In genomic region chr9:96867165-96867564, GRCm38 (mm10) we compare ENCODE assay signal across 16 mouse cellular contexts. TPM values are rescaled to one million over a fixed set of nuclear protein-coding genes. Genes with fewer than 3 reads are reported as not detected.
DNase-seq lines count a peak whose midpoint lies in the region; ATAC-seq lines count a peak whose summit lies in the region.
"Had no signal": no experiment of that assay in that cellular context is flagged by ENCODE, and none has a peak within 500 bp of the region (broad histone marks: within the 10 kb centered on the region; RNA-seq: fewer than 3 reads in every experiment).

No protein-coding gene starts in this region.

- H3K4me1 ChIP-seq in kidney, embryonic 14.5 days (ENCODE audit: control insufficient read depth, insufficient read depth, low read length), result 0 out of 2 replicates have a peak, but pooled peaks cover 7% of the 10 kb centered on the region

- WGBS in kidney, embryonic 14.5 days, result 46% methylated on average over 7 of the region's 7 CpGs

- no peaks in the 10 kb centered on the region for H3K36me3 ChIP-seq in kidney, embryonic 14.5 days (ENCODE audit: control insufficient read depth, insufficient read depth, low read length)
- H3K36me3 ChIP-seq: heart, embryonic 15.5 days; limb, embryonic 15.5 days; lung, embryonic 15.5 days had no signal

- H3K27ac ChIP-seq in kidney, embryonic 14.5 days (ENCODE audit: low read depth, low read length), result no peak overlapping the region
- H3K27ac ChIP-seq: heart, embryonic 15.5 days; limb, embryonic 15.5 days; lung, embryonic 15.5 days had no signal

- no peak overlapping the region for H3K4me2 ChIP-seq in kidney, embryonic 14.5 days (replicated peaks; ENCODE audit: low read depth, low read length)
- H3K4me2 ChIP-seq: heart, embryonic 15.5 days; limb, embryonic 15.5 days; lung, embryonic 15.5 days had no signal

- H3K4me3 ChIP-seq in kidney, embryonic 14.5 days (ENCODE audit: low read length), result no peak overlapping the region
- H3K4me3 ChIP-seq: heart, embryonic 15.5 days; limb, embryonic 15.5 days; lung, embryonic 15.5 days; myocyte had no signal

- H3K9me3 ChIP-seq in kidney, embryonic 14.5 days (ENCODE audit: control insufficient read depth, low read length), result 0 out of 2 replicates have a peak, but pooled peaks cover 7% of the 10 kb centered on the region
- H3K9me3 ChIP-seq: heart, embryonic 15.5 days; limb, embryonic 15.5 days; lung, embryonic 15.5 days had no signal

- H3K9ac ChIP-seq in kidney, embryonic 14.5 days (ENCODE audit: low read depth, low read length), result no peak overlapping the region
- H3K9ac ChIP-seq: heart, embryonic 15.5 days; limb, embryonic 15.5 days; lung, embryonic 15.5 days had no signal

- no peak for ATAC-seq in kidney, embryonic 14.5 days (ENCODE audit: low FRiP score, low TSS enrichment)

- H3K27me3 ChIP-seq in kidney, embryonic 14.5 days (ENCODE audit: control insufficient read depth, insufficient read depth, low read length), result no peaks in the 10 kb centered on the region
- H3K27me3 ChIP-seq: heart, embryonic 15.5 days; limb, embryonic 15.5 days; lung, embryonic 15.5 days had no signal

- peak; percentile 76 for DNase-seq in kidney, adult 11 months
- peak; percentile 66 for DNase-seq in cerebellum, adult 11 months
- peak; percentile 52 to 55 for DNase-seq in cerebellum, postnatal 14 days
- DNase-seq in kidney, postnatal 10 days, result peak; percentile 55
- DNase-seq in urinary bladder, postnatal 10 days (ENCODE audit: low spot score), result no peak
- no peak for DNase-seq in layer of hippocampus, adult 9-10 months (ENCODE audit: low spot score)
- no peak for DNase-seq in right cerebral cortex, postnatal 25 days
- DNase-seq: adrenal gland, postnatal 14 days; gastrocnemius, postnatal 36 days; retina, postnatal 1 day; thymus, adult 2 months had no signal

RNA-seq across cellular contexts. Expression of gene Pxylp1, which starts 25.3 kb away (rescaled TPM):
- 10.6 and 19.3 TPM in 2 replicates for polyA plus RNA-seq in kidney, embryonic 14.5 days (2014; fragmentation: Nextera tagmentation; extraction: Ambion mirVana)

Comparison
In these comparisons a context has a peak if more than half of its experiments do, and no peak if none do; other contexts are left out.
1. DNase-seq: peak in kidney, adult 11 months (single experiment), cerebellum, adult 11 months (single experiment), cerebellum, postnatal 14 days (2 of 2) and kidney, postnatal 10 days (single experiment); none in urinary bladder, postnatal 10 days (single experiment), layer of hippocampus, adult 9-10 months (single experiment) and right cerebral cortex, postnatal 25 days (single experiment).